Mouse (Mus musculus): Measurements from ENCODE around the gene Ace.

GRCm38 (mm10) chr11:105941973-105942372 is 25.8 kb upstream of the Ace start:
- TF ChIP-seq CTCF (IDR thresholded peaks at IDR 0.05; ENCODE audit: extremely low read depth, insufficient read depth, insufficient read length, insufficient replicate concordance) (no peak), POLR2A (IDR thresholded peaks at IDR 0.05; ENCODE audit: low read depth, low read length) (no peak)

Measured in spleen, adult 2 months (tissue).